Mouse (Mus musculus) small intestine, adult 2 months (tissue): ENCODE measurements around the gene Gabra2.

Source experiments
- CTCF ChIP-seq: fragments of 200-500 bp; IDR thresholded peaks from 2 replicates; pipeline ENCODE4 v1.5.1; 2012; ENCODE audit warnings: low read depth, mild to moderate bottlenecking, control low read depth, inconsistent platforms, low read length, moderate library complexity, mixed read lengths; ENCODE audit not compliant: insufficient replicate concordance, insufficient read length; ENCODE audit errors: extremely low read depth
- POLR2A ChIP-seq: fragments of 200-500 bp; IDR thresholded peaks from 2 replicates; pipeline ENCODE4 v1.6.1; 2012; ENCODE audit warnings: low read depth, mild to moderate bottlenecking, control low read depth, inconsistent platforms, low read length, moderate library complexity

- TF ChIP-seq CTCF (no peak), POLR2A (no peak)
Measured at GRCm38 (mm10) chr5:71095725-71096607, at the start of gene Gabra2.
